Mouse (Mus musculus) adrenal gland, adult (tissue): ENCODE data around the gene Plxnb1.

Experiments
- DNase-seq, 2 experiments: peaks; one replicate each; pipeline ENCODE4 v3.0.0; 2022 to 2023; ENCODE audit warnings: low spot score in 1 of 2; ENCODE audit not compliant: inconsistent age in 2 of 2

The Plxnb1 gene

DNA sequence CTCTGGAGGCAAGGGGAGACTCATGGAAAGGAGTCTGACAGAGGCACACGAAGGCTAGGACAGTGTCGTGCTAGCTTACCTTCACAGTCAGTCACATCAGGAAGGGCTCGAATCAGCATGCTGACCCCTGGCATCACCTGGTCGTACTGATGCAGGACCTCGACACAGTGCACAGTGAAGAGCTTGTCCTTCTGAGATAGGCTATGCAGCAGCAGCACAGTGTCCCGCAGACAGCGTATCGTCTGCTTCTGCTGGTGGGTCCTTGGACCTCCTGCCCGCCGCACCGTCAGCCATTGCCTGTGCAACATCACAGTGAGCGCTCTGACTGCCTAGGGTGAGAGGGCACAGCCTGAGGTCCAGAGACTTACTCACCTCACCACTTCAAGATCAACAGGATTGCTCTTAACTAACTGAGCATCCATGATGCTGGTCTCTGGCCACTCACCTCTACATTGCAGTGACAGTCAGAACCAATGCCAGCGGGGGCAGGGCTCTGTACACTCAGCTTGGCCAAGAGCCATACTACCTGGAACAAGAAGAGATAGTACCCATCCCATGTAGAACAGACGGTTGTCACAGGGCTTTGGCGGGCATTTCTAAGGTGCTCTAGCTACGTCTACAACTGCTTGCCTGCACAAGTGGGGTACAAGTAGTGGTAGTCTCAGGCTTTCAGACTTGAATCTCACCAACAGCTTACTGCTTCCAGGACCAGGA is 34.8 kb upstream of the Plxnb1 start:
- peak in 1 of 2 experiments; percentile 42 for DNase-seq

DNA sequence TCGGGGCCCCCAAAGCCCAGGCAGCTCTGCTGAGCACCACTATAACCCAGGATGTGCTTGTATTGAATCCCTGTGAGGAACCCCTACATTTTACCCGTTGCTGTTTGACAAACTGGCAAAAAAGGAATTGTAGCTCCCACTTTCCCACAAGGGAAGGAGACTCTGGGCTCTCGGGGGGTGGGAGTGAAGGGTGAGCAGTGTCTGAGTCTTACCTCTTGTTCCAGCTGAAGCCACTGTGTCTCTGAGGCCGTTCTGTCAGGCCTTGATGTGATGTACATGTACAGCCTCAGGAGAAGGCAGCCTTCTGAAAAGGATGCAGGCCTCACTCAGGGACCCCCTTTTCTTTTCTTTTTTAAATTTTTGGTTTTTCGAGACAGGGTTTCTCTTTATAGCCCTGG is 34.3 kb upstream of the Plxnb1 start:
- peak in 1 of 2 experiments; percentile 12 for DNase-seq

GRCm38 (mm10) chr9:109068095-109068735 is 27.0 kb upstream of the Plxnb1 start:
- no peak for DNase-seq

DNA sequence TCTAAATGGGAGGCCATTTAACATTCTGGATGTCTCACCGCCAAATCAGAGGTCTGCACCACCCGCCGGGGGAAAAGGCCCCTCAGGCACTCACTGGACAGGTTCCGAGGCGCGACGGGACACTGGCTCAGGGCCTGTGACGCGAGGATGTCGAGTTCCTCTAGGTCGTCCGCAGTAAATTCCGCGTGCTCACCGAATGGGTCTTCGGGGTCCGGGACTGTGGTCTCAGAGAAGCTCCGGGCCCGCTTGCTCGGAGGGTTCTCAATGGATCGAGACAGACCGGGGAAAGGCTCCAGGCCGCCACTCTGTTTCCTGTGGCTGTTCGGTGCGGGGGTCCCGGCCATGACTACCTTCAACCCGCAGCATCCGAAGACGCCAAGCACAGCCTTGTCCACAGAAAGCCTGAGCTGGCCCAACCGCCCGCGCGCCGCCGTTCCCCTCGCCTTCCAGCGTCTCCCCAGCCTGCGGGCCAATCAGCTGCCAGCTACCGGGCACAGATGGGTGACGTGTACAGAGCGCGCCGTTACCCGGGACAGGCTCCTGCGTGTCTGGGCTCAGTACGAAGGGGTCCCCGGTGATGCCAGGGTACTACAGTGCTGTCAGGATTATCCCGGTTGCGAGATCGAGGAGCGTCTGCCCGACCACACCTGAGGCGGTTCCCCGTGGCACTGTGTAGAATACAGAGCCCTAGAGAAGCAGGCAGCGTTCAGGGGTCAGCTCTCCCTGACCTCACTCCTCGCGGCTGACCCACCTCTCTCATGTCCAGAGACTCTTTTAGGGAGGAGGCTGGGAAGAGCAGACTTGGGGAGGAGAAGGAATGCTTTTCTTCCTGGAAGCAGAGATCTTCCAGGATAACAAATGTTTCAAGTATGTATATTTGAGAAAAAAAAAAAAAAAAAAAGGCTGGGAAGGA is 21.3 kb upstream of the Plxnb1 start, which contains the start of gene Atrip:
TSS of gene Atrip (minus strand) at position 464 of the 913 bp plus-strand sequence.
- peak; percentile 93 to 97 for DNase-seq

GRCm38 (mm10) chr9:109080516-109080915 is 14.7 kb upstream of the Plxnb1 start:
- peak in 1 of 2 experiments; percentile 46 for DNase-seq

DNA sequence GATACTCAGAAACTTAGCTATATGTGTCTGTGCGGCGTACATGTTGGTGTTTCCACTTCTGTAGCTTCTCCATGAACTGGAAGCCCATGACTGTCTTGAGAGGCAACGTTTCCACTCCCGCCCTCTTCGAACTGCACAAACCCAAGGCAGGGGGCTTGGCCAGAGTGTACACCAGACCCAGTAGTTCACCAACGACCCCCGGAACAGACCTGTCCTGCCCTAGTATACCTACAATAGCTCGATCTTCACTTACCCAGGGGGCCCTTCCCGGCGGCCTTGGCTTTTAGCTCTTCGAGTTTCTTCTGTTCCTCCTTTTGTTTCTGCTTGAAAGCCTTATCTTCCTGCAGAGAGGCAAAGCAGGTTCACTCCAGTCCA is 13.5 kb upstream of the Plxnb1 start:
- no peak for DNase-seq

GRCm38 (mm10) chr9:109082124-109082800 is 12.9 kb upstream of the Plxnb1 start, which contains the start of the genes Ccdc51 and Tma7:
Gene Ccdc51 (plus strand): TSS chr9:109082493.
Gene Tma7 (minus strand): TSS chr9:109082587.
- peak; percentile 91 to 97 for DNase-seq

GRCm38 (mm10) chr9:109084922-109085321 is 10.3 kb upstream of the Plxnb1 start:
- peak in 1 of 2 experiments; percentile 52 for DNase-seq

- DNase-seq: peak in 1 of 2 experiments; percentile 84
Measured at GRCm38 (mm10) chr9:109087987-109088386, 7.2 kb upstream of the Plxnb1 start.

GRCm38 (mm10) chr9:109090446-109090845 is 4.7 kb upstream of the Plxnb1 start:
- DNase-seq: peak in 1 of 2 experiments; percentile 24

GRCm38 (mm10) chr9:109091802-109092201 is 3.4 kb upstream of the Plxnb1 start:
- DNase-seq: peak in 1 of 2 experiments; percentile 26

DNA sequence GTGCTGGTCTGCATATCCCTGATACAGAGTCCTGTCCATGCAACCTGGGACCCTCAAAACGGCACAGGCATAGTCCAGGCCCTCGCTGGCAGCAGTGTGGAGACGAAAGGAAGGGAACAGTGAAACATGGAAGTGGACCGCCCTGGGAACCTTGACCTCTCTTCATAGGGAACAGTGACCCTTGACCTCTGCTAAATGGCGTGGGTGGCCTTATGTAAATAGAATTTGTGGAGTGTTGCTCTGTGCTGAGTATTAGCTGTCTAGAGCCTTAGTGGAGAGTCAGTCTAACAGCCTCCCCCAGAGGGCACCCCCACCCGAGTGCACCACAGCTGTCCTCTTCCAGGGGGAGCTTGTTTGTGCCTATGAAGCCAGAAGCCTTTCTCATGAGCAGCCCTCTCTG is 2.4 kb upstream of the Plxnb1 start:
- DNase-seq: no peak

DNA sequence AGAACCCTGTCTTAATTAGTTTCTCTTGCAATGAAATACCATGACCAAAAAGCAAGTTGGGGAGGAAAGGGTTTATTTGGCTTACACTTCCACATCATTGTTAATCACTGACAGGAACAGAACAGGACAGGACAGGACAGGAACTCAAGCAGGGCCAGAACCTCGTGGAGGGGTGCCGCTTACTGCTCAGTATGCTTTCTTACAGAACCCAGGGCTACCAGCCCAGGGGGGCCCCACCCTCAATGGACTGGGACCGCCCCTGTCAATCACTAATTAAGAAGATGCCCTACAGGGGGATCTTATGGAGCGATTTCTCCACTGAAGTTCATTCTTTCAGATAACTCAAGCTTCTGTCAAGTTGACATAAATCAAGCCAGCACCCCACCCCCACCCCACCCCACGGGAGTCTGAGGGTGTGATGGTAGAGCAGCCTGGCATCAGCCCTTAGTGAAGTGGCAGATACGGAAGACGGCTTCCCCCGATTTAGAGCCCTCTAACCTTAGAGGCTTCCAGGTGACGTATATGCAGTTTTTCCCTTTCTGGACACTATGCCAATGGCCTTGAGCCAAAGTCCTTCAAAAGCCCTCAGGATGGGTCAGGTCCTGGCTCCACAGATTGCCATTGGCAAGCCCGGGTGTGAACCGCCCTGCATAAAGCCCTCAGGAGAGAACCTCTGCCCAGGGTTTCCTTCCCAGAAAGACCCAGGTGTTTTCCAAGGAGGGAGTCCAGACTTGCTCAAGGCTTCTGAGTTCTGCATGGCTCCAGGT is 1.2 kb upstream of the Plxnb1 start:
- DNase-seq: peak; percentile 64 to 86

GRCm38 (mm10) chr9:109094553-109095136 is 544 bp upstream of the Plxnb1 start:
- no peak for DNase-seq

GRCm38 (mm10) chr9:109096251-109096661 is 1.1 kb downstream of the Plxnb1 start:
- peak; percentile 59 to 86 for DNase-seq

GRCm38 (mm10) chr9:109096856-109097255 is 1.7 kb downstream of the Plxnb1 start:
- DNase-seq: peak; percentile 57 to 84

DNA sequence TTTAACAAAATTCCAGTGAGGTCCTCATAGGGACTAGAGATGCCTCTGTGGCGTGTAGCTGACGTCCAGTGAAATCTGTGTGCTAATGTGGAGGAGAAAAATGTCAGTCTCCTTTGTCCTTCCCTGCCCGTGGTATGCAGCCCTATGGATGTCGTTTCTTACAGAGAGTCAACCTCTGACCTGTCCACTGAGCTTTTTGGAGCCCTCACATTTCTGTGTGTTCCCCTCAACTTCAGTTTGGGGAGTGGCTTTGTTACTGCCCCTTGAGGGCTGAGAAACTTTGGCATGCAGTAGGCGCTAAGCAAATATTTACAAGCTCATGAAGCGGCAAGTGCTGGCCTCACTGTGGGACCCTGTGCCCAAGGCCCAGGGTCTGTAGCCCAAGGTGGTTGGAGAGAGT is 2.1 kb downstream of the Plxnb1 start:
- DNase-seq: peak in 1 of 2 experiments; percentile 78

DNA sequence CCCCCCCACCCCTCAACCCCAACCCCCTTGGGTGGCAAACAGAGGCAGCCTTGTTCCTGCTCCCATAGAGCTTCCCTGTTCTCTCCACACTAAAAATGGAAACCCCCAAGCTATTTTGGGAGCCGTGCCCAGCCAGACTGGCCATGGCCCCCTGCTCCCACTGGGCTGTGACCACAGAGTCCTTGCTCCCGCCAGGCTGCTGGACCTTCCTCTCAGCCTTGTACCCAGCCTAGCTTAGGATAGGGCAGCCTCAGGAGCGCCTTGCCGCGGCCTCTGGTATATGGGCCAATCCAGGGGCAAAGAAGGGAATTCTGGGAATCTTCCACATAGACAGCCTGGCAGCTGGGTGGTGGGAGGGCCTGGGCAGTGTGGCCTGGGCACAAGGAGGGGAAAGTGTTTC is 2.6 kb downstream of the Plxnb1 start:
- peak; percentile 79 to 92 for DNase-seq

- DNase-seq: no peak
Measured at GRCm38 (mm10) chr9:109098366-109098765, 3.2 kb downstream of the Plxnb1 start.
